In genomic region chr12:3843918-3844317, GRCm38 (mm10) we compare ENCODE assay signal across 12 mouse cellular contexts. TPM values are rescaled to one million over a fixed set of nuclear protein-coding genes. Genes with fewer than 3 reads are reported as not detected.
DNase-seq lines count a peak whose midpoint lies in the region; ATAC-seq and TF ChIP-seq lines count a peak whose summit lies in the region.
"Had no signal": no experiment of that assay in that cellular context is flagged by ENCODE, and none has a peak within 500 bp of the region (broad histone marks: within the 10 kb centered on the region; RNA-seq: fewer than 3 reads in every experiment).

No protein-coding gene starts in this region.

- H3K27me3 ChIP-seq in heart, embryonic 14.5 days (ENCODE audit: control insufficient read depth, insufficient read depth, low read length), result no peaks in the 10 kb centered on the region
- no peaks in the 10 kb centered on the region for H3K27me3 ChIP-seq in limb, embryonic 14.5 days (ENCODE audit: control insufficient read depth, insufficient read depth, low read length)

- H3K9ac ChIP-seq in heart, embryonic 14.5 days (ENCODE audit: low read length), result peak overlapping the region; percentile 21; the same call in 1 of the 2 replicates
- no peak overlapping the region; the same call in 1 of the 2 replicates for H3K9ac ChIP-seq in limb, embryonic 14.5 days (ENCODE audit: low read depth, low read length, severe bottlenecking)

- peak overlapping the region; percentile 3 to 76 for H3K27ac ChIP-seq in heart, embryonic 14.5 days (replicated peaks in 1 of 2; ENCODE audit: control insufficient read depth in 1 of 2, insufficient read depth in 1 of 2, low read depth in 2 of 2, low read length in 2 of 2)
- peak overlapping the region; percentile 68; the same call in 1 of the 2 replicates for H3K27ac ChIP-seq in limb, embryonic 14.5 days (replicated peaks; ENCODE audit: low read depth, low read length)

- no peak overlapping the region for H3K4me3 ChIP-seq in heart, embryonic 14.5 days (ENCODE audit: control insufficient read depth in 1 of 2, insufficient read depth in 1 of 2, low read depth in 1 of 2, low read length in 2 of 2)
- no peak overlapping the region for H3K4me3 ChIP-seq in limb, embryonic 14.5 days (replicated peaks; ENCODE audit: low read length)

- no peaks in the 10 kb centered on the region for H3K9me3 ChIP-seq in heart, embryonic 14.5 days (ENCODE audit: control insufficient read depth, low read length)
- no peaks in the 10 kb centered on the region for H3K9me3 ChIP-seq in limb, embryonic 14.5 days (ENCODE audit: control insufficient read depth, low read length)

- peaks cover 17 to 33% of the 10 kb centered on the region in 2 experiments for H3K4me1 ChIP-seq in heart, embryonic 14.5 days (ENCODE audit: control insufficient read depth in 2 of 2, insufficient read depth in 2 of 2, low read length in 2 of 2)
- H3K4me1 ChIP-seq in limb, embryonic 14.5 days (ENCODE audit: control insufficient read depth, insufficient read depth, low read length), result peaks cover 21% of the 10 kb centered on the region

- H3K4me2 ChIP-seq in heart, embryonic 14.5 days (ENCODE audit: low read length), result peak overlapping the region; percentile 21; the same call in 1 of the 2 replicates
- H3K4me2 ChIP-seq in limb, embryonic 14.5 days (replicated peaks; ENCODE audit: low read depth, low read length, severe bottlenecking), result no peak overlapping the region

- DNase-seq in heart, postnatal 4 days, result no peak
- DNase-seq in embryo, embryonic 10.5 days (ENCODE audit: low spot score), result peak; percentile 50
- DNase-seq in forelimb bud, embryonic 11.5 days (ENCODE audit: low read depth, low spot score), result peak; percentile 69
- peak; percentile 52 for DNase-seq in limb, embryonic 14.5 days (ENCODE audit: low spot score)
- no peak for DNase-seq in cerebellum, adult 11-12 months
- no peak for DNase-seq in right cerebral cortex, postnatal 10 days (ENCODE audit: low spot score in 2 of 2)
- DNase-seq: retina, postnatal 1 day; thymus, postnatal 14 days had no signal

- no peak for TF ChIP-seq POLR2A in limb, embryonic 14.5 days (IDR thresholded peaks at IDR 0.05; ENCODE audit: borderline replicate concordance, extremely low read depth, insufficient read depth, insufficient read length)

- ATAC-seq in heart, embryonic 14.5 days (ENCODE audit: insufficient number of reproducible peaks, insufficient read depth, low FRiP score, low read depth), result peak; percentile 15; the same call in 1 of the 2 replicates
- ATAC-seq in limb, embryonic 14.5 days (ENCODE audit: low FRiP score, low read depth), result peak; percentile 71
- ATAC-seq in activated CD4-positive, CD25-positive, alpha-beta regulatory T cell, adult 4 months, result no peak
- ATAC-seq: CD4-positive, CD25-positive, alpha-beta regulatory T cell, adult 4 months; inflammation-experienced regulatory T-cells, adult 6 months had no signal

- H3K36me3 ChIP-seq in heart, embryonic 14.5 days (ENCODE audit: control insufficient read depth, insufficient read depth, low read length), result peaks cover 56% of the 10 kb centered on the region
- H3K36me3 ChIP-seq in limb, embryonic 14.5 days (ENCODE audit: control insufficient read depth, insufficient read depth, low read length), result peaks cover 48% of the 10 kb centered on the region

- WGBS in heart, embryonic 14.5 days, result 15% methylated on average over 7 of the region's 7 CpGs
- 11% methylated on average over 7 of the region's 7 CpGs for WGBS in limb, embryonic 14.5 days

RNA-seq across cellular contexts. Expression of gene Dnmt3a, which starts 38.1 kb away (rescaled TPM):
- 44.8 and 48.7 TPM in 2 replicates for polyA plus RNA-seq in heart, embryonic 14.5 days (2014; fragmentation: Nextera tagmentation; extraction: Ambion mirVana)
- 100 to 1,000 TPM; 118 TPM for total RNA-seq in heart, postnatal 4 days (2021)
- polyA plus RNA-seq in limb, embryonic 14.5 days (2012; rRNA removed), result 48.7 and 53.1 TPM in 2 replicates
- polyA plus RNA-seq in limb, embryonic 14.5 days (2014; fragmentation: Nextera tagmentation; extraction: Ambion mirVana), result 74.5 and 84.4 TPM in 2 replicates
- polyA plus RNA-seq in activated CD4-positive, CD25-positive, alpha-beta regulatory T cell, adult 4 months (2017; shearing (Covaris generic)), result 10 to 100 TPM; 17.9 to 22.9 TPM

Comparison
In these comparisons a context has a peak if more than half of its experiments do, and no peak if none do; other contexts are left out.
1. DNase-seq: peak in embryo, embryonic 10.5 days (single experiment), forelimb bud, embryonic 11.5 days (single experiment) and limb, embryonic 14.5 days (single experiment); none in heart, postnatal 4 days (single experiment), cerebellum, adult 11-12 months (single experiment) and right cerebral cortex, postnatal 10 days (0 of 2).